ENCODE assay signal across 8 mouse cellular contexts in the genomic region with DNA sequence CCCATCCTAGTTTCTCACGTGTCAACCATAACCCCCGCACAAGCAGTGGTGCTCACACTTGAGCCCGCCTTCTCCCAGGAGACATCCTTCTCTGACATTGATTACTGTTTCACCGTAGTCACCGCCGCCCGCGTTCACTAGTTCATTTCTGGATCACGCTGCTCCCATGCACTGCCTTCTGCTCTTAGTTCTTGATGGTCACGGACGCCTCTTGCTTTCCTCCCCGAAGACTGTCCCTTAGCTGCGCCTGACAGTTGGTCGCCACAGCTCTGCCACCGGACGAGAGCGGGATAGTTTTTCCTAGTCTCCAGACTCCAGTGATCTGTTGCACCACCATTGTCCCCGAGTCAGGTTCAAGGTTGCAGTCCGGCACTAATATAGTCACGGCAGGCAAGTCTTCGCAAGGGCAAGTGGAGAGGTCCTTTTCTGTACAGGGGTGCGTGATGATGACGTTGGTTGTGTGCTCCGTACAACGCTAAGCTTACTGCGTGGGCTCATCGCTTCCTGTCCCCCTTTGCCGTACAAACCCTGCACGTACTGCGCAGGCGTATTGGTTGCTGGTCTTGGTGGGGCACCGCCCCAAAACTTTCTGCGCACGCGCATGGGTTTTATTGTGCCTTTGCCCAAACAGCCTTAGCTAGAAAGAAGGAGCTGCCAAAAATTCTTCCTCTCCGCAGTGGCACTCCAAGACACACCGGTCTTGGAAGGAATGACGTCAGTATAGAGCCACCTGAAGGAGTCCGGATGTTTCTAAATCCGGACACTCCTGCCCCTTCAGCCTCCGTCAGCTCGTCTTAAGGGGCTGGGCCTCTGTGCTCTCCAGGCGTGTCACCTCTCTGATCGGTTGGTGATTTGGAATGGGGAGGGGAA. TPM values are rescaled to one million over a fixed set of nuclear protein-coding genes. Genes with fewer than 3 reads are reported as not detected.
A peak's percentile ranks its signal among the peaks of the same experiment; 100 is the strongest.
DNase-seq lines count a peak whose midpoint lies in the region; ATAC-seq lines count a peak whose summit lies in the region.

A gene (plus strand): TSS at position 628 of the 870 bp plus-strand sequence.

- peak within 1 kb of the TSS; percentile 95 for H3K4me2 ChIP-seq in lung, embryonic 16.5 days (ENCODE audit: low read depth, low read length)

- peaks cover 17% of the 10 kb centered on the region for H3K36me3 ChIP-seq in lung, embryonic 16.5 days (ENCODE audit: control insufficient read depth, insufficient read depth, low read length)

- peak within 1 kb of the TSS; percentile 62 for H3K4me3 ChIP-seq in lung, embryonic 16.5 days (ENCODE audit: low read length)

- peak; percentile 88 to 92 for ATAC-seq in hematopoietic stem cell, adult 5-6 weeks (replicated peaks in 1 of 2; ENCODE audit: insufficient read depth in 1 of 2, low FRiP score in 2 of 2, low TSS enrichment in 1 of 2, low read depth in 1 of 2, poor library complexity in 2 of 2, severe bottlenecking in 2 of 2)
- ATAC-seq in lung, embryonic 16.5 days (ENCODE audit: low read depth) = peak; percentile 96

- H3K27ac ChIP-seq in lung, embryonic 16.5 days (ENCODE audit: low read length) = peak within 1 kb of the TSS; percentile 82

- H3K4me1 ChIP-seq in lung, embryonic 16.5 days (replicated peaks; ENCODE audit: control insufficient read depth, insufficient read depth, low read length) = peaks cover 13% of the 10 kb centered on the region

- H3K27me3 ChIP-seq in lung, embryonic 16.5 days (ENCODE audit: control insufficient read depth, insufficient read depth, low read depth, low read length) = no peaks in the 10 kb centered on the region

- H3K9ac ChIP-seq in lung, embryonic 16.5 days (ENCODE audit: low read length) = peak within 1 kb of the TSS; percentile 88

- no peaks in the 10 kb centered on the region for H3K9me3 ChIP-seq in lung, embryonic 16.5 days (ENCODE audit: control insufficient read depth, low read length)

- under 1% methylated on average over 44 of the region's 44 CpGs for WGBS in lung, embryonic 16.5 days

- DNase-seq in MEL-GATA-1-ER (ENCODE audit: extremely low read depth, low read depth) = peak; percentile 97
- DNase-seq in cerebellum, adult 8-10 months = peak; percentile 99
- DNase-seq in forelimb bud, embryonic 11.5 days (ENCODE audit: low read depth, low spot score) = peak; percentile 100
- peak; percentile 96 for DNase-seq in layer of hippocampus, adult 9-10 months (ENCODE audit: low spot score)
- peak; percentile 97 for DNase-seq in ovary, postnatal 10 days (ENCODE audit: low spot score)
- peak; percentile 98 to 99 for DNase-seq in thymus, postnatal 10 days (ENCODE audit: low spot score in 2 of 2)

RNA-seq across cellular contexts. Expression of the gene that starts here (rescaled TPM):
- total RNA-seq in hematopoietic stem cell, adult 5-6 weeks (2017) = 6.8 and 8.0 TPM in 2 replicates
- polyA plus RNA-seq in lung, embryonic 16.5 days (2015; fragmentation: Nextera tagmentation; extraction: Ambion mirVana) = 5.6 and 6.5 TPM in 2 replicates

Comparison
In these comparisons a context has a peak if more than half of its experiments do, and no peak if none do; other contexts are left out.
1. Peak in every context shown above with its lines: DNase-seq, ATAC-seq, H3K4me3 ChIP-seq and H3K27ac ChIP-seq.